Mouse (Mus musculus): ENCODE measurements at regions not wholly inside any gene's neighbourhood (a gene's known extent, or its start where the extent isn't known, plus 50 kb on each side); places are given as distances from the start of the nearest gene placed in this dataset.

- DNase-seq (ENCODE audit: low read depth, low spot score): no peak
Observed at GRCm38 (mm10) chr12:107105017-107105416, 383.4 kb upstream of the 3110018I06Rik start.

GRCm38 (mm10) chr12:107111908-107112770 is 376.3 kb upstream of the 3110018I06Rik start:
- DNase-seq (ENCODE audit: low read depth, low spot score): no peak

- DNase-seq (ENCODE audit: low read depth, low spot score): no peak
Observed at GRCm38 (mm10) chr12:107118364-107118763, 370.1 kb upstream of the 3110018I06Rik start.

- DNase-seq (ENCODE audit: low read depth, low spot score): no peak
Observed at GRCm38 (mm10) chr12:107119076-107119475, 369.4 kb upstream of the 3110018I06Rik start.

- peak; percentile 4 for DNase-seq (ENCODE audit: low read depth, low spot score)
Observed at GRCm38 (mm10) chr12:107120486-107121186, 367.8 kb upstream of the 3110018I06Rik start.

GRCm38 (mm10) chr12:107121990-107122389 is 366.4 kb upstream of the 3110018I06Rik start:
- no peak for DNase-seq (ENCODE audit: low read depth, low spot score)

GRCm38 (mm10) chr12:107123661-107124060 is 364.8 kb upstream of the 3110018I06Rik start:
- no peak for DNase-seq (ENCODE audit: low read depth, low spot score)

GRCm38 (mm10) chr12:107124263-107124885 is 364.1 kb upstream of the 3110018I06Rik start:
- no peak for DNase-seq (ENCODE audit: low read depth, low spot score)

GRCm38 (mm10) chr12:107125201-107125600 is 363.2 kb upstream of the 3110018I06Rik start:
- DNase-seq (ENCODE audit: low read depth, low spot score): no peak

- no peak for DNase-seq (ENCODE audit: low read depth, low spot score)
Observed at GRCm38 (mm10) chr12:107126056-107126455, 362.4 kb upstream of the 3110018I06Rik start.

- DNase-seq (ENCODE audit: low read depth, low spot score): no peak
Observed at GRCm38 (mm10) chr12:107127591-107127990, 360.8 kb upstream of the 3110018I06Rik start.

GRCm38 (mm10) chr12:107129232-107129631 is 359.2 kb upstream of the 3110018I06Rik start:
- DNase-seq (ENCODE audit: low read depth, low spot score): no peak

GRCm38 (mm10) chr12:107131351-107131750 is 357.1 kb upstream of the 3110018I06Rik start:
- DNase-seq (ENCODE audit: low read depth, low spot score): no peak

GRCm38 (mm10) chr12:107131841-107132240 is 356.6 kb upstream of the 3110018I06Rik start:
- no peak for DNase-seq (ENCODE audit: low read depth, low spot score)

- no peak for DNase-seq (ENCODE audit: low read depth, low spot score)
Observed at GRCm38 (mm10) chr12:107132501-107132900, 355.9 kb upstream of the 3110018I06Rik start.

GRCm38 (mm10) chr12:107134353-107134752 is 354.1 kb upstream of the 3110018I06Rik start:
- no peak for DNase-seq (ENCODE audit: low read depth, low spot score)

GRCm38 (mm10) chr12:107138677-107139400 is 349.6 kb upstream of the 3110018I06Rik start:
- no peak for DNase-seq (ENCODE audit: low read depth, low spot score)

- no peak for DNase-seq (ENCODE audit: low read depth, low spot score)
Observed at GRCm38 (mm10) chr12:107140957-107141595, 347.4 kb upstream of the 3110018I06Rik start.

GRCm38 (mm10) chr12:107142226-107142625 is 346.2 kb upstream of the 3110018I06Rik start:
- no peak for DNase-seq (ENCODE audit: low read depth, low spot score)

- no peak for DNase-seq (ENCODE audit: low read depth, low spot score)
Observed at GRCm38 (mm10) chr12:107146608-107147121, 341.8 kb upstream of the 3110018I06Rik start.

GRCm38 (mm10) chr12:107148451-107148850 is 340.0 kb upstream of the 3110018I06Rik start:
- DNase-seq (ENCODE audit: low read depth, low spot score): no peak
